Mouse (Mus musculus): ENCODE data around the gene Ifngr2. TPM values are rescaled to one million over a fixed set of nuclear protein-coding genes. Genes with fewer than 3 reads are reported as not detected.

Ifngr2 gene
- polyA plus RNA-seq, 1 experiment from 2014 or later: 23.8 TPM

DNA sequence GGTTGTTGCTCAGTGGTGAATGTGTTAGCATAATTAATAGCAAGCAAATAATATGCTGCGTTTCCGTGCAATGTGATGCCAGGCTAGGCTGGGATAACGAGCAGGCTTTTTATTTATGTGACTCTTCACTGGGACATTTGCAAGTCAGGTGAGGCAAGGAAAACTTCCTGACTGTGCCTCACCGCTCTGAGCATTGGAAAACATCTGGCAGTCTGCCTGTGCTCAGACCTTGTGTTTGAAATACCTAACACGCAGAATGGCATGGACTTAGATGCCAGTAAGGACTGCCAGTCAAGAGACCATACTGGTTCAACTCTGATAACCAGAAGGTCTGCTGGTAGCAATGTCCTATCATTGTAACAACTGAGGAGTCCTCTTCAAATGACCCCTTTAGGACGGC, 58.3 kb downstream of the Ifngr2 start:
- no peak overlapping the region for H3K4me3 ChIP-seq
- no peak overlapping the region for H3K27ac ChIP-seq (replicated peaks)
- no peaks in the 10 kb centered on the region for H3K36me3 ChIP-seq
- H3K4me1 ChIP-seq: no peaks in the 10 kb centered on the region
- no peak for DNase-seq (ENCODE audit: low spot score)
- H3K27me3 ChIP-seq (ENCODE audit: low read depth, poor library complexity, severe bottlenecking): no peaks in the 10 kb centered on the region
- H3K9me3 ChIP-seq (replicated peaks): peaks cover 3% of the 10 kb centered on the region; the same call in 1 of the 2 replicates
- WGBS: 88% methylated on average over 6 of the region's 6 CpGs

- no peak for DNase-seq (ENCODE audit: low spot score)
Measured at GRCm38 (mm10) chr16:91606958-91607357, 60.1 kb downstream of the Ifngr2 start.

GRCm38 (mm10) chr16:91609501-91610245, 62.8 kb downstream of the Ifngr2 start:
- H3K9me3 ChIP-seq (replicated peaks): peaks cover 3% of the 10 kb centered on the region; the same call in 1 of the 2 replicates
- H3K4me3 ChIP-seq: no peak overlapping the region
- WGBS: 89% methylated on average over 9 of the region's 9 CpGs
- 0 out of 2 replicates have a peak, but pooled peaks cover 4% of the 10 kb centered on the region for H3K4me1 ChIP-seq
- no peaks in the 10 kb centered on the region for H3K27me3 ChIP-seq (ENCODE audit: low read depth, poor library complexity, severe bottlenecking)
- H3K36me3 ChIP-seq: no peaks in the 10 kb centered on the region
- H3K27ac ChIP-seq (replicated peaks): no peak overlapping the region
- DNase-seq (ENCODE audit: low spot score): no peak

More at GRCm38 (mm10) chr16:91606958-91607357, 60.1 kb downstream of the Ifngr2 start:
- Histone ChIP-seq H3K4me1 (no peaks in the 10 kb centered on the region), H3K9me3 (replicated peaks) (peaks cover 3% of the 10 kb centered on the region; the same call in 1 of the 2 replicates), H3K27me3 (ENCODE audit: low read depth, poor library complexity, severe bottlenecking) (no peaks in the 10 kb centered on the region), H3K27ac (replicated peaks) (no peak overlapping the region), H3K4me3 (no peak overlapping the region), H3K36me3 (no peaks in the 10 kb centered on the region)
- WGBS: 92% methylated on average over 8 of the region's 8 CpGs

GRCm38 (mm10) chr16:91611248-91611647, 64.4 kb downstream of the Ifngr2 start:
- H3K9me3 ChIP-seq (replicated peaks): peaks cover 3% of the 10 kb centered on the region; the same call in 1 of the 2 replicates
- H3K36me3 ChIP-seq: no peaks in the 10 kb centered on the region
- DNase-seq (ENCODE audit: low spot score): no peak
- H3K27me3 ChIP-seq (ENCODE audit: low read depth, poor library complexity, severe bottlenecking): no peaks in the 10 kb centered on the region
- H3K4me1 ChIP-seq: 0 out of 2 replicates have a peak, but pooled peaks cover 4% of the 10 kb centered on the region
- no peak overlapping the region for H3K27ac ChIP-seq (replicated peaks)
- H3K4me3 ChIP-seq: no peak overlapping the region
- WGBS: 77% methylated on average over 11 of the region's 11 CpGs

DNA sequence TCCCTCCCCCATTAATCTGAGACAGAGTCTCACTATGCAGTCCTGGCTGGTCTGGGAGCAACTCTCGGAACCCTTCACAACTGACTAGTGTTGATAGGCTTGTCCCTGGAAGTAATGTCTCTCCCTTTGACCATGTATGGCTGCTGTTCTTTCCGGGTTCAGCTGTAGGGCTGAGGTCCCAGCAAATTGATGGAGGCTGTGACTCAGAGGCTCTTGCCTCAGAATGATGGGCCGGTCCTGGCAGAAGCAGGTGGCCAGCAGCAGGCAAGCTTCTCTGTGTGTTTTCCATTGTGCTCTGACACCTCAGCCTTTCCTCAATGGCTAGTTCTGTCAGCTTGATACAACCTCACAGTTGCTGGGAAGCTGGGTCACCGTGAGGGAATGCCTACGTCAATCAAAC, 65.7 kb downstream of the Ifngr2 start:
- DNase-seq (ENCODE audit: low spot score): no peak
- Histone ChIP-seq H3K27ac (replicated peaks) (no peak overlapping the region), H3K27me3 (ENCODE audit: low read depth, poor library complexity, severe bottlenecking) (peaks cover 3% of the 10 kb centered on the region; the same call in 1 of the 2 replicates), H3K4me3 (no peak overlapping the region), H3K36me3 (no peaks in the 10 kb centered on the region), H3K9me3 (replicated peaks) (peaks cover 3% of the 10 kb centered on the region; the same call in 1 of the 2 replicates), H3K4me1 (0 out of 2 replicates have a peak, but pooled peaks cover 4% of the 10 kb centered on the region)
- 80% methylated on average over 5 of the region's 5 CpGs for WGBS

DNA sequence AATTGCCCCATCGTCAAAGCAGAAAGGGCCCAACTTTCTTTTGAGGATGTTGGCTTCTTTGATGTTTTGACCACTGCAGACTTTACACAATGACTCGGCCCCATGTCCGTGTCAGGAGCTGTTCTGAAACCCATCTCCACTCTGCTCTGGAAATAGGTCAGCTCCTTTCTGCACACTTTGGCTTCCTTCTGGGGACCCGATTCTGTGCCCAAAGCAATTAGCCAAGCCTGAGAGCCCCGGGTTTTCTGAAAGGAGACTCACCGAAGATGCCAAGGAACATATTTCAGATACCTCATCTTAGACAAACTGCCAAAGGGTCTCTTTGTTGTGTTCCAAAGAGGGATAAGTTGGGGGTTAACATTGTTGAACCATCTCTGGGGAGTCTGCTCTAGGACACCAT, 67.7 kb downstream of the Ifngr2 start:
- Histone ChIP-seq H3K4me3 (no peak overlapping the region), H3K27me3 (ENCODE audit: low read depth, poor library complexity, severe bottlenecking) (peaks cover 10% of the 10 kb centered on the region), H3K36me3 (no peaks in the 10 kb centered on the region), H3K4me1 (peaks cover 10% of the 10 kb centered on the region), H3K27ac (replicated peaks) (no peak overlapping the region), H3K9me3 (replicated peaks) (no peaks in the 10 kb centered on the region)
- DNase-seq (ENCODE audit: low spot score): no peak
- 90% methylated on average over 6 of the region's 6 CpGs for WGBS

Small RNA genes lying within 50 kb of the gene (microRNA-seq; reads per million reads assigned to microRNA genes)
- not detected for gene Mir6367

Other genes with a start within 250 kb of the Ifngr2 start
- 26.0 and 27.9 TPM in 2 replicates for gene Ifnar2, start 174.3 kb upstream of the Ifngr2 start, polyA plus RNA-seq (2016; fragmentation: Nextera tagmentation; extraction: Ambion mirVana)
- gene Gm21970, start 155.4 kb upstream of the Ifngr2 start, polyA plus RNA-seq (2016; fragmentation: Nextera tagmentation; extraction: Ambion mirVana): not detected in 2 replicates
- gene Il10rb, start 140.9 kb upstream of the Ifngr2 start, polyA plus RNA-seq (2016; fragmentation: Nextera tagmentation; extraction: Ambion mirVana): 6.9 and 8.9 TPM in 2 replicates
- 52.0 and 55.8 TPM in 2 replicates for gene Ifnar1, start 61.8 kb upstream of the Ifngr2 start, polyA plus RNA-seq (2016; fragmentation: Nextera tagmentation; extraction: Ambion mirVana)
- gene Tmem50b, start 50.7 kb downstream of the Ifngr2 start, polyA plus RNA-seq (2016; fragmentation: Nextera tagmentation; extraction: Ambion mirVana): 41.4 and 43.3 TPM in 2 replicates
- gene Dnajc28, start 72.0 kb downstream of the Ifngr2 start, polyA plus RNA-seq (2016; fragmentation: Nextera tagmentation; extraction: Ambion mirVana): 4.0 and 4.9 TPM in 2 replicates
- gene Gart, start 99.9 kb downstream of the Ifngr2 start, polyA plus RNA-seq (2016; fragmentation: Nextera tagmentation; extraction: Ambion mirVana): 145 and 162 TPM in 2 replicates
- 109 and 119 TPM in 2 replicates for gene Son, start 100.4 kb downstream of the Ifngr2 start, polyA plus RNA-seq (2016; fragmentation: Nextera tagmentation; extraction: Ambion mirVana)
- 38.3 and 39.0 TPM in 2 replicates for gene Donson, start 141.7 kb downstream of the Ifngr2 start, polyA plus RNA-seq (2016; fragmentation: Nextera tagmentation; extraction: Ambion mirVana)
- 71.2 and 72.5 TPM in 2 replicates for gene Cryzl1, start 181.9 kb downstream of the Ifngr2 start, polyA plus RNA-seq (2016; fragmentation: Nextera tagmentation; extraction: Ambion mirVana)
- gene Itsn1, start 182.2 kb downstream of the Ifngr2 start, polyA plus RNA-seq (2016; fragmentation: Nextera tagmentation; extraction: Ambion mirVana): 49.5 and 53.0 TPM in 2 replicates

Data from midbrain, embryonic 10.5 days (tissue).